Mouse (Mus musculus): ENCODE measurements around the gene Insig1. TPM values are rescaled to one million over a fixed set of nuclear protein-coding genes. Genes with fewer than 3 reads are reported as not detected.

Gene Insig1
- polyA plus RNA-seq, 2 experiments: 30.1 to 46.2 TPM

GRCm38 (mm10) chr5:28043386-28043785, 27.8 kb upstream of the Insig1 start:
- no peak overlapping the region for H3K27ac ChIP-seq
- no peak for DNase-seq (ENCODE audit: low read depth in 3 of 3, low spot score in 3 of 3)
- H3K36me3 ChIP-seq (replicated peaks; ENCODE audit: control insufficient read depth, insufficient read depth, low read depth): no peaks in the 10 kb centered on the region
- H3K9me3 ChIP-seq (ENCODE audit: control insufficient read depth, low read length): no peaks in the 10 kb centered on the region
- H3K27me3 ChIP-seq (ENCODE audit: control insufficient read depth, insufficient read depth, low read length): no peaks in the 10 kb centered on the region
- peaks cover 13 to 18% of the 10 kb centered on the region in 2 experiments for H3K4me1 ChIP-seq (replicated peaks; ENCODE audit: control insufficient read depth in 2 of 2, insufficient read depth in 2 of 2, low read length in 1 of 2)
- H3K4me2 ChIP-seq (ENCODE audit: low read depth): no peak overlapping the region; the same call in 1 of the 2 replicates
- TF ChIP-seq EP300 (IDR thresholded peaks at IDR 0.05; ENCODE audit: low read depth) (no peak), CTCF (IDR thresholded peaks at IDR 0.05; ENCODE audit: low read depth) (no peak)
- no peak overlapping the region; the same call in 1 of the 2 replicates for H3K9ac ChIP-seq (replicated peaks)
- 59% methylated on average over 5 of the region's 5 CpGs for WGBS (ENCODE audit: insufficient replicate concordance)
- ATAC-seq (ENCODE audit: insufficient read depth): no peak
- H3K4me3 ChIP-seq (ENCODE audit: insufficient read depth in 1 of 2, low read depth in 2 of 2, low read length in 2 of 2): no peak overlapping the region

DNA sequence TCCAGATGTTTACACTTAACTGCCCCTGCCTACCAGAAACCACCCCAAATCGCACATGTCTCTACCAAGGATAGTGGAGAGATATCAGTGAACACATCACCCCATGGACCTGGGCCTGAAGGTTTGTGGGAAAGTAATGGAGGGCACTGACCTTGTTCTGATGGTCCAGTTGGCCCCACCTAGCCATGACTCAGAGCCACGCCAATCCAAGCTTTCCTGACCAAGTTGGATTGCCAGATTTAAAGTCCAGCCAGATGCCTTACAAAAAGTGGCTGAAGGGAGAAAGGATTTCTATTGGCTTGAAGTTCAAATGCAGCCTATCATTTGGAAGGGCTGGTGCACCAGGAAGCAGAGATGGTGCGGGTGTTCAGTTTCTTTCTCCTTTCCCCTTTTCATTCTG, 24.2 kb upstream of the Insig1 start:
- no peak for TF ChIP-seq CTCF (IDR thresholded peaks at IDR 0.05; ENCODE audit: low read depth)
- TF ChIP-seq EP300 (IDR thresholded peaks at IDR 0.05; ENCODE audit: low read depth): no peak
- H3K27me3 ChIP-seq (ENCODE audit: control insufficient read depth, insufficient read depth, low read length): no peaks in the 10 kb centered on the region
- H3K4me1 ChIP-seq (replicated peaks; ENCODE audit: control insufficient read depth in 2 of 2, insufficient read depth in 2 of 2, low read length in 1 of 2): peaks cover 13 to 15% of the 10 kb centered on the region in 2 experiments
- no peaks in the 10 kb centered on the region for H3K36me3 ChIP-seq (replicated peaks; ENCODE audit: control insufficient read depth, insufficient read depth, low read depth)
- no peak overlapping the region for H3K27ac ChIP-seq
- ATAC-seq (ENCODE audit: insufficient read depth) (no peak), DNase-seq (ENCODE audit: low read depth in 3 of 3, low spot score in 3 of 3) (no peak)
- 55% methylated on average over 3 of the region's 3 CpGs for WGBS (ENCODE audit: insufficient replicate concordance)
- H3K9ac ChIP-seq (replicated peaks): no peak overlapping the region
- no peak overlapping the region for H3K4me2 ChIP-seq (ENCODE audit: low read depth)
- no peak overlapping the region for H3K4me3 ChIP-seq (ENCODE audit: insufficient read depth in 1 of 2, low read depth in 2 of 2, low read length in 2 of 2)
- H3K9me3 ChIP-seq (ENCODE audit: control insufficient read depth, low read length): no peaks in the 10 kb centered on the region

DNA sequence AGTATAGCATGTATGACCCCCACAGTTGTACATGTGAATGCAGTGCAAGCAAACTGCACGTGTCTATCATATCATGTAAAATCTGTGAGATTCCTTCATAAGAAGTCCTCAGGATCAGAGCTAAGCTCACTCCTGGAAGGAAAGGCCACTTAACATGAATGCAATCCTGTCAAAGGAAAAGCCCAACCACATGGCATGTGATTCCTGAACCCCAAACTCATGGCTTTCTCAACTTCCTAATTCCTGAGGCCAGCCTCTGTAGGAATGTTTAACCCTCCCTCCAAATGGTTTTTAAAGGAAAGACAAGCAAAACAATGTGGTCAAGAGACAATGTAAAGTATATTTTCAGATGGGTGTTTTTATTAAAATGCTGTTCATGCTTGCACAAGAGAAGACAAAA, 23.2 kb upstream of the Insig1 start:
- H3K9ac ChIP-seq (replicated peaks): no peak overlapping the region
- peaks cover 5% of the 10 kb centered on the region in 2 experiments for H3K4me1 ChIP-seq (replicated peaks; ENCODE audit: control insufficient read depth in 2 of 2, insufficient read depth in 2 of 2, low read length in 1 of 2)
- no peaks in the 10 kb centered on the region for H3K27me3 ChIP-seq (ENCODE audit: control insufficient read depth, insufficient read depth, low read length)
- 38% methylated on average over 1 of the region's 1 CpGs for WGBS (ENCODE audit: insufficient replicate concordance)
- H3K9me3 ChIP-seq (ENCODE audit: control insufficient read depth, low read length): no peaks in the 10 kb centered on the region
- no peak overlapping the region for H3K27ac ChIP-seq
- ATAC-seq (ENCODE audit: insufficient read depth) (no peak), DNase-seq (ENCODE audit: low read depth in 3 of 3, low spot score in 3 of 3) (no peak)
- no peak overlapping the region for H3K4me2 ChIP-seq (ENCODE audit: low read depth)
- no peaks in the 10 kb centered on the region for H3K36me3 ChIP-seq (replicated peaks; ENCODE audit: control insufficient read depth, insufficient read depth, low read depth)
- H3K4me3 ChIP-seq (ENCODE audit: insufficient read depth in 1 of 2, low read depth in 2 of 2, low read length in 2 of 2): no peak overlapping the region
- TF ChIP-seq CTCF (IDR thresholded peaks at IDR 0.05; ENCODE audit: low read depth) (no peak), EP300 (IDR thresholded peaks at IDR 0.05; ENCODE audit: low read depth) (no peak)

GRCm38 (mm10) chr5:28055450-28055849, 15.7 kb upstream of the Insig1 start:
- H3K27me3 ChIP-seq (ENCODE audit: control insufficient read depth, insufficient read depth, low read length): no peaks in the 10 kb centered on the region
- DNase-seq (ENCODE audit: low read depth in 3 of 3, low spot score in 3 of 3) (no peak), ATAC-seq (ENCODE audit: insufficient read depth) (no peak)
- WGBS (ENCODE audit: insufficient replicate concordance): 49% methylated on average over 2 of the region's 2 CpGs
- H3K9ac ChIP-seq (replicated peaks): no peak overlapping the region
- no peak overlapping the region for H3K4me2 ChIP-seq (ENCODE audit: low read depth)
- H3K4me3 ChIP-seq (ENCODE audit: insufficient read depth in 1 of 2, low read depth in 2 of 2, low read length in 2 of 2): no peak overlapping the region
- no peak overlapping the region for H3K27ac ChIP-seq
- H3K4me1 ChIP-seq (replicated peaks; ENCODE audit: control insufficient read depth in 2 of 2, insufficient read depth in 2 of 2, low read length in 1 of 2): peaks cover 0 to 4% of the 10 kb centered on the region in 2 experiments; a peak in 2 of 4 replicates
- TF ChIP-seq CTCF (IDR thresholded peaks at IDR 0.05; ENCODE audit: low read depth) (no peak), EP300 (IDR thresholded peaks at IDR 0.05; ENCODE audit: low read depth) (no peak)
- no peaks in the 10 kb centered on the region for H3K36me3 ChIP-seq (replicated peaks; ENCODE audit: control insufficient read depth, insufficient read depth, low read depth)
- no peaks in the 10 kb centered on the region for H3K9me3 ChIP-seq (ENCODE audit: control insufficient read depth, low read length)

- Histone ChIP-seq H3K27ac (no peak overlapping the region), H3K4me2 (ENCODE audit: low read depth) (no peak overlapping the region)
- DNase-seq (ENCODE audit: low read depth in 3 of 3, low spot score in 3 of 3): no peak
These were observed 14.3 kb upstream of the Insig1 start for GRCm38 (mm10) chr5:28056877-28057276.

More at GRCm38 (mm10) chr5:28056877-28057276, 14.3 kb upstream of the Insig1 start:
- WGBS (ENCODE audit: insufficient replicate concordance): 68% methylated on average over 3 of the region's 3 CpGs
- H3K36me3 ChIP-seq (replicated peaks; ENCODE audit: control insufficient read depth, insufficient read depth, low read depth): no peaks in the 10 kb centered on the region
- no peaks in the 10 kb centered on the region for H3K27me3 ChIP-seq (ENCODE audit: control insufficient read depth, insufficient read depth, low read length)
- H3K9me3 ChIP-seq (ENCODE audit: control insufficient read depth, low read length): no peaks in the 10 kb centered on the region
- no peak overlapping the region for H3K9ac ChIP-seq (replicated peaks)
- H3K4me3 ChIP-seq (ENCODE audit: insufficient read depth in 1 of 2, low read depth in 2 of 2, low read length in 2 of 2): no peak overlapping the region
- ATAC-seq (ENCODE audit: insufficient read depth): no peak
- H3K4me1 ChIP-seq (replicated peaks; ENCODE audit: control insufficient read depth in 2 of 2, insufficient read depth in 2 of 2, low read length in 1 of 2): peaks cover 0 to 4% of the 10 kb centered on the region in 2 experiments; a peak in 2 of 4 replicates
- TF ChIP-seq EP300 (IDR thresholded peaks at IDR 0.05; ENCODE audit: low read depth) (no peak), CTCF (IDR thresholded peaks at IDR 0.05; ENCODE audit: low read depth) (no peak)

Measured in liver, embryonic 14.5 days (tissue).